Mouse (Mus musculus): Measurements from ENCODE around the gene Olr1. TPM values are rescaled to one million over a fixed set of nuclear protein-coding genes. Genes with fewer than 3 reads are reported as not detected.
A peak's percentile ranks its signal among the peaks of the same experiment; 100 is the strongest.

Gene Olr1
- 0.16 TPM in 1 of 2 replicates, not detected in the other for polyA plus RNA-seq (2014; fragmentation: Nextera tagmentation; extraction: Ambion mirVana)

DNA sequence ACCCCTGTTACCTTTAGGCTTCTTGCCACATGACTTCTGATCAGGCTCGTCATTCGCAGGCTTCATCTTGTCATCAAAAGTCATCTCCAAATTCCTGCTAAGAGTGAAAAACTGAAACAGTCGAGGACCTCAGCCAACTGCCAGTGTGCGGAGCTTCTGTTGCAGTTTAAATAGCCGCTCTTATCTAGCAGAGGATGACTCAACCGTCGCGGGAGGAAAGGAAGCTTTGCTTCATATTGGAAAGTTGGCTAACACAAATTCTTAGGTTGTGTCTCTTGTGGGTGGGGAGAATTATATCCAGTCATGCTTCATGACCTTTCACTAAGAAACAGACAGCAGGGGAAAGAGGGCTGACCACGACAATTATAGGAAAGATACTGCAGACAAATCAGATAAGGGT lies at the start of gene Olr1:
Gene Olr1 (minus strand): TSS at position 142 of the 400 bp plus-strand sequence.
- H3K4me2 ChIP-seq (ENCODE audit: low read length), result no peak within 1 kb of the TSS
- no peak within 1 kb of the TSS for H3K9ac ChIP-seq (ENCODE audit: low read length)
- no peak for DNase-seq (ENCODE audit: low spot score)

DNA sequence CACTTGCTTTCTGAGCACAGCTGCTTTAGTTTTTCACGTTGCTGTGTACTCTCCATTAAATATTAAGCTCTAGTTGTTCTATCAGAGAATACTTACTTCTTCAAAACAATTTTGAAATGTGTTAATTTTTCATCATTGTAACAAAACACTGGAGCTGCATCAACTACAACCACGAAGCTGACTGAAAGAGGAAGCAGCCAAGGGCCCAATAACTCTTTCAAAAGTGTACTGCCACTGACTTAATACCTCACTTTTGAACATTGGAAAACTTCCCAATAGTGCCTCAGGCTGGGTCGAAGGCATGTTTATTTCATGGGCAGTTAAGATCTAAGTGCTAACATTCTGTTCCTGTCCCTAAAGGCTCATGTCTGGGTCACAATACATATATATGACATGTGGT lies 41.0 kb upstream of the Olr1 start:
- no peaks in the 10 kb centered on the region for H3K27me3 ChIP-seq (replicated peaks; ENCODE audit: control insufficient read depth, insufficient read depth, low read length)
- H3K4me2 ChIP-seq (ENCODE audit: low read length), result no peak overlapping the region
- ATAC-seq (replicated peaks; ENCODE audit: low FRiP score, low TSS enrichment, low read depth) (no peak), DNase-seq (ENCODE audit: low spot score) (no peak)
- no peak overlapping the region for H3K4me3 ChIP-seq (ENCODE audit: low read depth, low read length)
- no peaks in the 10 kb centered on the region for H3K4me1 ChIP-seq (replicated peaks; ENCODE audit: control insufficient read depth, insufficient read depth, low read length)
- WGBS, result 68% methylated on average over 3 of the region's 3 CpGs
- H3K9ac ChIP-seq (ENCODE audit: low read length), result no peak overlapping the region
- H3K9me3 ChIP-seq (ENCODE audit: control insufficient read depth, low read length), result no peaks in the 10 kb centered on the region
- no peaks in the 10 kb centered on the region for H3K36me3 ChIP-seq (ENCODE audit: control insufficient read depth, insufficient read depth, low read length)
- H3K27ac ChIP-seq (ENCODE audit: low read depth), result no peak overlapping the region

More for the DNA sequence above, at the start of gene Olr1:
- WGBS, result 74% methylated on average over 9 of the region's 9 CpGs
- Histone ChIP-seq H3K36me3 (ENCODE audit: control insufficient read depth, insufficient read depth, low read length) (no peaks in the 10 kb centered on the region), H3K4me3 (ENCODE audit: low read depth, low read length) (no peak within 1 kb of the TSS), H3K9me3 (ENCODE audit: control insufficient read depth, low read length) (no peaks in the 10 kb centered on the region), H3K27me3 (replicated peaks; ENCODE audit: control insufficient read depth, insufficient read depth, low read length) (no peaks in the 10 kb centered on the region), H3K4me1 (replicated peaks; ENCODE audit: control insufficient read depth, insufficient read depth, low read length) (peaks cover under 1% of the 10 kb centered on the region; the same call in 1 of the 2 replicates), H3K27ac (ENCODE audit: low read depth) (no peak within 1 kb of the TSS)
- ATAC-seq (replicated peaks; ENCODE audit: low FRiP score, low TSS enrichment, low read depth), result no peak

DNA sequence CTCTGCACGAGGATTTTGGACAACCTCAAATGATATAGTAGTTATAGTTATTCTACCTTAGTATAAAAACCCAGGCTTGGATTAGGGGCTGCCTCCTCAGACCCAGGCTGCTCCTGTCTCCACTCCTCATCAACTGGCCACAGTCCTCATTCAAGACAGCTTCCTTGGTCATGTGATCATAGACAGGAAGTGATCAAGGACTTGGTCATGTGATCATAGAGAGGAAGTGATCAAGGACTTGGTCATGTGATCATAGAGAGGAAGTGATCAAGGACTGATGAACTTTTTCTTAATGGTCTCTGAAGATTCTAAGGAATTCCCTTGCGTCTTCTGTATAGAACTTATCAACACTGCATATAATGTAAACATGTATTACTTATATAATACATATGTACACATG lies 40.3 kb upstream of the Olr1 start:
- Histone ChIP-seq H3K36me3 (ENCODE audit: control insufficient read depth, insufficient read depth, low read length) (no peaks in the 10 kb centered on the region), H3K9ac (ENCODE audit: low read length) (no peak overlapping the region), H3K9me3 (ENCODE audit: control insufficient read depth, low read length) (no peaks in the 10 kb centered on the region), H3K4me3 (ENCODE audit: low read depth, low read length) (no peak overlapping the region), H3K27me3 (replicated peaks; ENCODE audit: control insufficient read depth, insufficient read depth, low read length) (no peaks in the 10 kb centered on the region), H3K4me2 (ENCODE audit: low read length) (no peak overlapping the region), H3K4me1 (replicated peaks; ENCODE audit: control insufficient read depth, insufficient read depth, low read length) (no peaks in the 10 kb centered on the region), H3K27ac (ENCODE audit: low read depth) (no peak overlapping the region)
- no peak for ATAC-seq (replicated peaks; ENCODE audit: low FRiP score, low TSS enrichment, low read depth)
- DNase-seq (ENCODE audit: low spot score), result no peak
- 79% methylated on average over 2 of the region's 2 CpGs for WGBS

DNA sequence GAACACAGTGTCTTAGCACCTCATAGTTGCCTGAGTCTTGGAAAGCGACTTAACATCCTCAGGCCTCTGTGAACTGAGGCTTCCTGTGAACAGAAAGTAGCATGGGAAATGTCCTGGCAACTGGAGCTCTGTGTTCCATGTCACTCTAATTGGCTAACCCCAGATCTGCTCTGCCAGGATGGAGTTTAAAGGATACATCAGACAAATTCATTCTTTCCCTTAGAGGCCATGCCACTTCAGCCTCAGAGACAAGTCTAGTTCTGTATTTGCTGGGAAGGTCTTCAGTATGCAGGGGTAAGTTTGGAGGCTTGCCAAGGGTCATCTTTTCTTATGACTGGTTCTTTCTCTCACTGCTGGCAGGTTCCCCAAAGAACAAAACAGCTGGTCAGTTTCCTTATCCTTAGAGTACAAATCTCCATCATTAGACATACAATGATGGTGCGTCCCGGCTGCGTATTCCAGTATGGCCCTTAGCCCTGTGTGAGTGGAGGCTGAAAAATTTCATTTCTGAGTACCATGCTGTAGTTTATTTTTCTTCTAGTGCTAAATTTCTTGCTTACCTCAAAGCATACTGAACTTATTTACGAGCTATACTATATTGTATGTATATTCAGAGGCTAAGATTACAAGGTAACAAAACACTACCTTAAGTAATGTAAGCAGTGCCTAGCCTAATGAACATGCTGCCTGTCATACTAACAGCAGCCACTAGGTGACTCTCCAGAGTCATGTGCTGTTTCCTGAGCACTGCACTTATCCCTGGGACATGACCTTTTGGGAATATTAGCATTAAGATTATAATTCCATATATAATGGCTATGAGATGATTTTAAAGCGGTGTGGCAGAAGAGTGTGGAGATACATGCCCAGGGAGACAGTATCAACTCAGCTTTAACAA lies 37.0 kb upstream of the Olr1 start:
- H3K4me1 ChIP-seq (replicated peaks; ENCODE audit: control insufficient read depth, insufficient read depth, low read length), result no peaks in the 10 kb centered on the region
- H3K27ac ChIP-seq (ENCODE audit: low read depth), result no peak overlapping the region
- no peaks in the 10 kb centered on the region for H3K9me3 ChIP-seq (ENCODE audit: control insufficient read depth, low read length)
- no peak overlapping the region for H3K4me2 ChIP-seq (ENCODE audit: low read length)
- peaks cover 30% of the 10 kb centered on the region for H3K36me3 ChIP-seq (ENCODE audit: control insufficient read depth, insufficient read depth, low read length)
- DNase-seq (ENCODE audit: low spot score) (peak; percentile 76), ATAC-seq (replicated peaks; ENCODE audit: low FRiP score, low TSS enrichment, low read depth) (peak; percentile 68)
- 43% methylated on average over 6 of the region's 6 CpGs for WGBS
- H3K9ac ChIP-seq (ENCODE audit: low read length), result no peak overlapping the region
- H3K27me3 ChIP-seq (replicated peaks; ENCODE audit: control insufficient read depth, insufficient read depth, low read length), result no peaks in the 10 kb centered on the region
- no peak overlapping the region for H3K4me3 ChIP-seq (ENCODE audit: low read depth, low read length)

DNA sequence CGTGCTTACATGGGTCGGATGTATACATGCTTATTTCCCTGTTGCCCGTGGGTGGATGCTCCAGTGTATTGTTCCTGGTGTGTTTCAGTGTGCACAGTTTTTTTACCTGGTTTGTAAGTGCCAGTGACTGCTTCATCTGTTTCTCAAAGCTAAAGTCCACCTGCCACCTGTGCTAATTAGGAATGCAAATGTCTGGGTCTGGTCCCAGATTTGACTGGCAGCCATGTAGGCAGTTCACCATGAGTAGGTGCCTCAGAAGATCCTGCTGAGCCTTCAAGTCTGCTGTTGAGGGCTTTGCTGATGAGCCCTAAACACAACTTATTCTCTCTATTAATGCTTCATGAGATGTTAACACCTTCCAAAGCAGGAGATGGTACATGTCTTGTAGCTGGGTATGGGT lies 35.6 kb upstream of the Olr1 start:
- no peak overlapping the region for H3K27ac ChIP-seq (ENCODE audit: low read depth)
- no peak overlapping the region for H3K4me3 ChIP-seq (ENCODE audit: low read depth, low read length)
- peaks cover 44% of the 10 kb centered on the region for H3K36me3 ChIP-seq (ENCODE audit: control insufficient read depth, insufficient read depth, low read length)
- ATAC-seq (replicated peaks; ENCODE audit: low FRiP score, low TSS enrichment, low read depth) (no peak), DNase-seq (ENCODE audit: low spot score) (no peak)
- WGBS, result 90% methylated on average over 3 of the region's 3 CpGs
- no peaks in the 10 kb centered on the region for H3K9me3 ChIP-seq (ENCODE audit: control insufficient read depth, low read length)
- no peak overlapping the region for H3K4me2 ChIP-seq (ENCODE audit: low read length)
- H3K9ac ChIP-seq (ENCODE audit: low read length), result no peak overlapping the region
- no peaks in the 10 kb centered on the region for H3K27me3 ChIP-seq (replicated peaks; ENCODE audit: control insufficient read depth, insufficient read depth, low read length)
- no peaks in the 10 kb centered on the region for H3K4me1 ChIP-seq (replicated peaks; ENCODE audit: control insufficient read depth, insufficient read depth, low read length)

DNA sequence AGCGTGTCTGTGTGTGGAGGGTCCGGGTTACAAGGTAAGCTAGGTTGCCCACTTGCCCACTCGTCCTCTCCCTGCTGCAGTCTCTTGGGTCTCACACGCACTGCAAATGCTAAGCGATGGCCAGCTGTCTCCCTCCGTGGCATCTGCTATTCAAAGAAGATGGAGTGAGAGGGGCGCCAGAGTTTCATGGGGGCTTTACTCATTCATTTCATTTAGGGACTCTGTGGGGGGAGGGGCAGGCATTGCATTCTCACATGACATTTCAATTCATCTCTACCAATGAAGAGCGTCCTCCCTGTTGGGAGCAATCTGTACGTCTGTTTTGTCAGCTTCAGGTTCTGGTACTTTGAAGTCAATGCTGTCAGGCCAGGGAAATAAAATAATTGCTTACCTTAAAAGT lies 35.0 kb upstream of the Olr1 start:
- Histone ChIP-seq H3K4me3 (ENCODE audit: low read depth, low read length) (no peak overlapping the region), H3K9ac (ENCODE audit: low read length) (no peak overlapping the region), H3K27me3 (replicated peaks; ENCODE audit: control insufficient read depth, insufficient read depth, low read length) (no peaks in the 10 kb centered on the region), H3K9me3 (ENCODE audit: control insufficient read depth, low read length) (no peaks in the 10 kb centered on the region), H3K4me1 (replicated peaks; ENCODE audit: control insufficient read depth, insufficient read depth, low read length) (no peaks in the 10 kb centered on the region), H3K27ac (ENCODE audit: low read depth) (no peak overlapping the region), H3K4me2 (ENCODE audit: low read length) (no peak overlapping the region), H3K36me3 (ENCODE audit: control insufficient read depth, insufficient read depth, low read length) (peaks cover 47% of the 10 kb centered on the region)
- DNase-seq (ENCODE audit: low spot score), result no peak
- ATAC-seq (replicated peaks; ENCODE audit: low FRiP score, low TSS enrichment, low read depth), result no peak
- 84% methylated on average over 9 of the region's 9 CpGs for WGBS

DNA sequence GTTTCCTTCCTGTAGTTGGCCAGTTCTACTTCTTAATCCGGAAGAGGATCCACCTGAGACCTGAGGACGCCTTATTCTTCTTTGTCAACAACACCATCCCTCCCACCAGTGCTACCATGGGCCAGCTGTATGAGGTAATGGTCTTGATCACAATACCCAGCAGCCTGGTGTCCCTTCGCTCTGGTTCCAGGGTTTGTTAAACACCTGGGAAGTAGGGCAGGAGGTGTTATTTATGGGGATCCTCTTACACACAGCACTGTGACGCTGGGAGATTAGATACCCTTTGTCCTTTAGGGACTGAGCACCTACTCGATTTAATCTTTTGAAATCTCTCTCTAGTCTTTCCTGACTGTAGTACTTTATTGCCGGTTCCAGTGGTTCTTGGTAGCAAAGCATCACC lies 31.6 kb upstream of the Olr1 start:
- WGBS, result 84% methylated on average over 6 of the region's 6 CpGs
- Histone ChIP-seq H3K9me3 (ENCODE audit: control insufficient read depth, low read length) (no peaks in the 10 kb centered on the region), H3K9ac (ENCODE audit: low read length) (no peak overlapping the region), H3K36me3 (ENCODE audit: control insufficient read depth, insufficient read depth, low read length) (peaks cover 47% of the 10 kb centered on the region), H3K27me3 (replicated peaks; ENCODE audit: control insufficient read depth, insufficient read depth, low read length) (no peaks in the 10 kb centered on the region), H3K4me3 (ENCODE audit: low read depth, low read length) (no peak overlapping the region), H3K27ac (ENCODE audit: low read depth) (no peak overlapping the region), H3K4me1 (replicated peaks; ENCODE audit: control insufficient read depth, insufficient read depth, low read length) (peaks cover 15% of the 10 kb centered on the region), H3K4me2 (ENCODE audit: low read length) (no peak overlapping the region)
- no peak for DNase-seq (ENCODE audit: low spot score)
- no peak for ATAC-seq (replicated peaks; ENCODE audit: low FRiP score, low TSS enrichment, low read depth)

DNA sequence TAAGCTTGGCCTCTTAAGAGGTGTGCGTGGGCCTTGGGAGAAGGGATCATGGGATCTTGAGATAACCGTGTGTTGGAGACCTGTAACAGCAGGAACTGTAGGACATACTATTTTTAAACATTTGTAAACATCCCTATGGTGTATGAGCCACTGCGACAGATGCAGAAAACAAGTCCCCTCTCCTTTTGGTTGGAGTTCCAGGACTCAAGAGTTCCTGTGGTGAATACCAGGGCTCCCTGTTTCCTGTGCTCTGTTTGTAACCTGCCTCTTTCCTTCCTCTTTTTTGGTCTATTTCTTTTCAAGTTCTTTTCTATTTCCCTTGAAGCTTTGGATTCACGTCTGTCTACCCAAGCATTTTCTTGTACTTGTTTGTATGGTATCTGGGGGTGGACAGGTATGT lies 28.8 kb upstream of the Olr1 start:
- H3K36me3 ChIP-seq (ENCODE audit: control insufficient read depth, insufficient read depth, low read length), result peaks cover 35% of the 10 kb centered on the region
- H3K4me1 ChIP-seq (replicated peaks; ENCODE audit: control insufficient read depth, insufficient read depth, low read length), result peaks cover 20% of the 10 kb centered on the region
- DNase-seq (ENCODE audit: low spot score), result no peak
- H3K27me3 ChIP-seq (replicated peaks; ENCODE audit: control insufficient read depth, insufficient read depth, low read length), result no peaks in the 10 kb centered on the region
- no peaks in the 10 kb centered on the region for H3K9me3 ChIP-seq (ENCODE audit: control insufficient read depth, low read length)
- ATAC-seq (replicated peaks; ENCODE audit: low FRiP score, low TSS enrichment, low read depth), result no peak
- H3K27ac ChIP-seq (ENCODE audit: low read depth), result no peak overlapping the region
- H3K9ac ChIP-seq (ENCODE audit: low read length), result no peak overlapping the region
- H3K4me2 ChIP-seq (ENCODE audit: low read length), result peak overlapping the region; percentile 4; the same call in 1 of the 2 replicates
- H3K4me3 ChIP-seq (ENCODE audit: low read depth, low read length), result no peak overlapping the region
- 66% methylated on average over 4 of the region's 4 CpGs for WGBS

Measured in intestine, embryonic 14.5 days (tissue).